Mouse (Mus musculus): ENCODE measurements around the gene Tsga10. TPM values are rescaled to one million over a fixed set of nuclear protein-coding genes. Genes with fewer than 3 reads are reported as not detected.

Tsga10 gene
- polyA plus RNA-seq, 1 experiment from 2014 or later = 5.9 TPM

Other genes with a start within 250 kb of the Tsga10 start
- gene 2010300C02Rik, start 146.3 kb downstream of the Tsga10 start, polyA plus RNA-seq (2015; fragmentation: Nextera tagmentation; extraction: Ambion mirVana) = 10.3 and 11.9 TPM in 2 replicates
- gene Lipt1, start 5.3 kb upstream of the Tsga10 start, polyA plus RNA-seq (2015; fragmentation: Nextera tagmentation; extraction: Ambion mirVana) = 9.0 and 9.1 TPM in 2 replicates
- gene Mitd1, start 24.0 kb upstream of the Tsga10 start, polyA plus RNA-seq (2015; fragmentation: Nextera tagmentation; extraction: Ambion mirVana) = 26.4 and 28.4 TPM in 2 replicates
- gene Mrpl30, start 24.0 kb upstream of the Tsga10 start, polyA plus RNA-seq (2015; fragmentation: Nextera tagmentation; extraction: Ambion mirVana) = 216 and 225 TPM in 2 replicates
- not detected in 2 replicates for gene Lyg2, start 50.1 kb upstream of the Tsga10 start, polyA plus RNA-seq (2015; fragmentation: Nextera tagmentation; extraction: Ambion mirVana)
- gene Lyg1, start 91.3 kb upstream of the Tsga10 start, polyA plus RNA-seq (2015; fragmentation: Nextera tagmentation; extraction: Ambion mirVana) = not detected in 2 replicates
- 125 and 137 TPM in 2 replicates for gene Txndc9, start 131.5 kb upstream of the Tsga10 start, polyA plus RNA-seq (2015; fragmentation: Nextera tagmentation; extraction: Ambion mirVana)
- 22.8 and 26.5 TPM in 2 replicates for gene Eif5b, start 131.6 kb upstream of the Tsga10 start, polyA plus RNA-seq (2015; fragmentation: Nextera tagmentation; extraction: Ambion mirVana)